Mouse (Mus musculus) heart, embryonic 14.5 days (tissue): Measurements from ENCODE around the gene Ppp2r3a. TPM values are rescaled to one million over a fixed set of nuclear protein-coding genes. Genes with fewer than 3 reads are reported as not detected.

ENCODE experiments used
- ATAC-seq: fragments of 200-750 bp; cut with Nextera tagmentation; 2 replicates; pipeline ENCODE4 v1.8.0; 2017; ENCODE audit warnings: low read depth, moderate TSS enrichment; ENCODE audit not compliant: insufficient number of reproducible peaks, insufficient read depth, low FRiP score
- H3K27ac ChIP-seq, 2 experiments: fragments of 200-500 bp in 1 of 2; fragments of 300-500 bp in 1 of 2; sonication (generic) in 1 of 2; replicated peaks in 1 of 2; 2 replicates each; pipeline ENCODE4 v1.5.1; 2012 to 2014; ENCODE audit warnings: low read depth in 2 of 2, low read length in 2 of 2, control low read depth in 1 of 2, mild to moderate bottlenecking in 1 of 2, mixed read lengths in 1 of 2; ENCODE audit not compliant: control insufficient read depth in 1 of 2, insufficient read depth in 1 of 2
- H3K27me3 ChIP-seq: fragments of 300-500 bp; sonication (generic); 2 replicates; pipeline ENCODE4 v1.6.1; 2014; ENCODE audit warnings: mild to moderate bottlenecking, low read length, control low read depth; ENCODE audit not compliant: control insufficient read depth, insufficient read depth
- H3K36me3 ChIP-seq: fragments of 300-500 bp; sonication (generic); 2 replicates; pipeline ENCODE4 v1.6.1; 2014; ENCODE audit warnings: mild to moderate bottlenecking, control low read depth, low read length, mixed read lengths; ENCODE audit not compliant: control insufficient read depth, insufficient read depth
- H3K4me1 ChIP-seq, 2 experiments: fragments of 200-500 bp in 1 of 2; fragments of 300-500 bp in 1 of 2; sonication (generic) in 1 of 2; 2 replicates each; pipeline ENCODE4 v1.6.1; 2012 to 2014; ENCODE audit warnings: low read length in 2 of 2, control low read depth in 1 of 2, mixed read lengths in 1 of 2; ENCODE audit not compliant: control insufficient read depth in 2 of 2, insufficient read depth in 2 of 2
- H3K4me2 ChIP-seq: fragments of 300-500 bp; sonication (generic); 2 replicates; pipeline ENCODE4 v1.6.1; 2014; ENCODE audit warnings: mild to moderate bottlenecking, low read length
- H3K4me3 ChIP-seq, 2 experiments: fragments of 200-500 bp in 1 of 2; fragments of 300-500 bp in 1 of 2; sonication (generic) in 1 of 2; 2 replicates each; pipeline ENCODE4 v1.5.1; 2012 to 2014; ENCODE audit warnings: low read length in 2 of 2, mild to moderate bottlenecking in 2 of 2, control low read depth in 1 of 2, low read depth in 1 of 2, moderate library complexity in 1 of 2; ENCODE audit not compliant: control insufficient read depth in 1 of 2, insufficient read depth in 1 of 2
- H3K9ac ChIP-seq: fragments of 300-500 bp; sonication (generic); 2 replicates; pipeline ENCODE4 v1.6.1; 2014; ENCODE audit warnings: mild to moderate bottlenecking, low read length
- H3K9me3 ChIP-seq: fragments of 300-500 bp; sonication (generic); 2 replicates; pipeline ENCODE4 v1.6.1; 2016; ENCODE audit warnings: low read length, control low read depth; ENCODE audit not compliant: control insufficient read depth
- whole genome bisulfite sequencing: fragments of 180-500 bp; shearing (Covaris S2); extraction: QIAGEN DNeasy Blood & Tissue Kit; methylation state at CpG from one replicate; pipeline ENCODE4 v1.1.7; 2014; 5-methylcytosine and 5-hydroxymethylcytosine counted together
- polyA plus RNA-seq: library from polyadenylated mRNA; unstranded; fragments of >200 nt; fragmentation: Nextera tagmentation; extraction: Ambion mirVana; gene quantifications from 2 replicates; pipeline ENCODE4 v1.2.1, GENCODE M21; 2014

The Ppp2r3a gene
- polyA plus RNA-seq, 1 experiment from 2014 or later: 107 TPM

- no peak for ATAC-seq
- Histone ChIP-seq H3K27me3 (no peaks in the 10 kb centered on the region), H3K36me3 (no peaks in the 10 kb centered on the region), H3K4me3 (no peak overlapping the region), H3K4me1 (peaks cover 0 to 2% of the 10 kb centered on the region in 2 experiments; a peak in 2 of 4 replicates), H3K4me2 (no peak overlapping the region), H3K9ac (no peak overlapping the region), H3K9me3 (no peaks in the 10 kb centered on the region), H3K27ac (no peak overlapping the region)
- WGBS: 73% methylated on average over 4 of the region's 4 CpGs
These were observed 32.5 kb upstream of the Ppp2r3a start for GRCm38 (mm10) chr9:101284049-101284448.

- Histone ChIP-seq H3K9ac (no peak overlapping the region), H3K27ac (no peak overlapping the region), H3K9me3 (no peaks in the 10 kb centered on the region), H3K27me3 (no peaks in the 10 kb centered on the region), H3K36me3 (no peaks in the 10 kb centered on the region), H3K4me1 (no peaks in the 10 kb centered on the region), H3K4me3 (no peak overlapping the region), H3K4me2 (no peak overlapping the region)
- 53% methylated on average over 6 of the region's 6 CpGs for WGBS
- ATAC-seq: no peak
These were observed 31.1 kb upstream of the Ppp2r3a start for GRCm38 (mm10) chr9:101282651-101283050.

- ATAC-seq: no peak
- WGBS: 94% methylated on average over 4 of the region's 4 CpGs
- Histone ChIP-seq H3K27me3 (no peaks in the 10 kb centered on the region), H3K9ac (no peak overlapping the region), H3K9me3 (no peaks in the 10 kb centered on the region), H3K36me3 (no peaks in the 10 kb centered on the region), H3K27ac (no peak overlapping the region), H3K4me2 (no peak overlapping the region), H3K4me1 (no peaks in the 10 kb centered on the region), H3K4me3 (no peak overlapping the region)
These were observed 30.3 kb upstream of the Ppp2r3a start for GRCm38 (mm10) chr9:101281906-101282305.

GRCm38 (mm10) chr9:101281326-101281725 lies 29.7 kb upstream of the Ppp2r3a start:
- H3K9ac ChIP-seq: no peak overlapping the region
- H3K4me2 ChIP-seq: no peak overlapping the region
- H3K36me3 ChIP-seq: no peaks in the 10 kb centered on the region
- H3K4me3 ChIP-seq: no peak overlapping the region
- 81% methylated on average over 11 of the region's 11 CpGs for WGBS
- no peak overlapping the region for H3K27ac ChIP-seq
- no peaks in the 10 kb centered on the region for H3K27me3 ChIP-seq
- no peak for ATAC-seq
- no peaks in the 10 kb centered on the region for H3K4me1 ChIP-seq
- H3K9me3 ChIP-seq: no peaks in the 10 kb centered on the region

- no peak for ATAC-seq
- 74% methylated on average over 6 of the region's 6 CpGs for WGBS
These were observed 29.3 kb upstream of the Ppp2r3a start for GRCm38 (mm10) chr9:101280867-101281266.

GRCm38 (mm10) chr9:101280211-101280610 lies 28.6 kb upstream of the Ppp2r3a start:
- H3K9me3 ChIP-seq: no peaks in the 10 kb centered on the region
- H3K36me3 ChIP-seq: no peaks in the 10 kb centered on the region
- no peak overlapping the region for H3K4me3 ChIP-seq
- no peak overlapping the region for H3K4me2 ChIP-seq
- no peaks in the 10 kb centered on the region for H3K27me3 ChIP-seq
- WGBS: 74% methylated on average over 10 of the region's 10 CpGs
- no peak overlapping the region for H3K27ac ChIP-seq
- no peak for ATAC-seq
- H3K4me1 ChIP-seq: no peaks in the 10 kb centered on the region
- H3K9ac ChIP-seq: no peak overlapping the region

More at GRCm38 (mm10) chr9:101280867-101281266, 29.3 kb upstream of the Ppp2r3a start:
- H3K27me3 ChIP-seq: no peaks in the 10 kb centered on the region
- no peaks in the 10 kb centered on the region for H3K4me1 ChIP-seq
- H3K9ac ChIP-seq: no peak overlapping the region
- H3K27ac ChIP-seq: no peak overlapping the region
- H3K36me3 ChIP-seq: no peaks in the 10 kb centered on the region
- no peaks in the 10 kb centered on the region for H3K9me3 ChIP-seq
- H3K4me3 ChIP-seq: no peak overlapping the region
- no peak overlapping the region for H3K4me2 ChIP-seq

GRCm38 (mm10) chr9:101272715-101273114 lies 21.1 kb upstream of the Ppp2r3a start:
- no peak for ATAC-seq
- H3K27ac ChIP-seq: no peak overlapping the region
- no peak overlapping the region for H3K9ac ChIP-seq
- WGBS: 84% methylated on average over 7 of the region's 7 CpGs
- H3K36me3 ChIP-seq: no peaks in the 10 kb centered on the region
- H3K27me3 ChIP-seq: no peaks in the 10 kb centered on the region
- H3K4me1 ChIP-seq: no peaks in the 10 kb centered on the region
- no peaks in the 10 kb centered on the region for H3K9me3 ChIP-seq
- no peak overlapping the region for H3K4me2 ChIP-seq
- H3K4me3 ChIP-seq: no peak overlapping the region

GRCm38 (mm10) chr9:101270020-101270419 lies 18.4 kb upstream of the Ppp2r3a start:
- H3K27me3 ChIP-seq: no peaks in the 10 kb centered on the region
- no peaks in the 10 kb centered on the region for H3K36me3 ChIP-seq
- 50% methylated on average over 5 of the region's 5 CpGs for WGBS
- ATAC-seq: no peak
- no peak overlapping the region for H3K27ac ChIP-seq
- no peak overlapping the region for H3K4me3 ChIP-seq
- no peaks in the 10 kb centered on the region for H3K9me3 ChIP-seq
- H3K4me2 ChIP-seq: no peak overlapping the region
- H3K4me1 ChIP-seq: peaks cover 0 to 5% of the 10 kb centered on the region in 2 experiments; a peak in 3 of 4 replicates
- no peak overlapping the region for H3K9ac ChIP-seq
